Mouse (Mus musculus) heart, postnatal 0 days (tissue): ENCODE data around the gene Gm44790. TPM values are rescaled to one million over a fixed set of nuclear protein-coding genes. Genes with fewer than 3 reads are reported as not detected.

Source experiments
- ATAC-seq: fragments of 200-750 bp; cut with Nextera tagmentation; 2 replicates; pipeline ENCODE4 v1.8.0; 2017; ENCODE audit warnings: low read depth, moderate number of reproducible peaks, moderate library complexity; ENCODE audit not compliant: insufficient read depth
- DNase-seq: peaks from one replicate; pipeline ENCODE4 v3.0.0-alpha.2; 2016; ENCODE audit warnings: low spot score
- H3K27ac ChIP-seq: fragments of 300-500 bp; sonication (generic); 2 replicates; pipeline ENCODE4 v1.5.1; 2014; ENCODE audit warnings: low read depth, mild to moderate bottlenecking
- H3K27me3 ChIP-seq: fragments of 300-500 bp; sonication (generic); 2 replicates; pipeline ENCODE4 v1.6.1; 2014; ENCODE audit warnings: low read length, mixed read lengths; ENCODE audit not compliant: control insufficient read depth, insufficient read depth
- H3K36me3 ChIP-seq: fragments of 300-500 bp; sonication (generic); replicated peaks from 2 replicates; pipeline ENCODE4 v1.6.1; 2014; ENCODE audit warnings: low read length, mixed read lengths; ENCODE audit not compliant: control insufficient read depth, insufficient read depth
- H3K4me1 ChIP-seq: fragments of 300-500 bp; sonication (generic); 2 replicates; pipeline ENCODE4 v1.6.1; 2014; ENCODE audit warnings: antibody characterized with exemption; ENCODE audit not compliant: control insufficient read depth, insufficient read depth
- H3K4me2 ChIP-seq: fragments of 300-500 bp; sonication (generic); 2 replicates; pipeline ENCODE4 v1.6.1; 2014; ENCODE audit warnings: low read depth, mild to moderate bottlenecking, low read length, moderate library complexity
- H3K4me3 ChIP-seq: fragments of 300-500 bp; sonication (generic); 2 replicates; pipeline ENCODE4 v1.5.1; 2014; ENCODE audit warnings: low read depth, low read length
- H3K9ac ChIP-seq: fragments of 300-500 bp; sonication (generic); replicated peaks from 2 replicates; pipeline ENCODE4 v1.6.1; 2014; ENCODE audit warnings: low read depth, low read length, mixed read lengths
- H3K9me3 ChIP-seq: fragments of 300-500 bp; sonication (generic); replicated peaks from 2 replicates; pipeline ENCODE4 v1.6.1; 2016; ENCODE audit warnings: low read length; ENCODE audit not compliant: control insufficient read depth
- CTCF ChIP-seq: IDR thresholded peaks from 2 replicates; pipeline ENCODE4 v1.5.1; 2016; ENCODE audit warnings: antibody characterized with exemption, control low read depth, low read depth
- EP300 ChIP-seq: IDR thresholded peaks from 2 replicates; pipeline ENCODE4 v1.6.1; 2016; ENCODE audit warnings: antibody characterized with exemption, low read depth
- WGBS: fragments of 180-500 bp; shearing (Covaris S2); extraction: QIAGEN DNeasy Blood & Tissue Kit; methylation state at CpG from one replicate; pipeline ENCODE4 v1.1.7; 2014; 5-methylcytosine and 5-hydroxymethylcytosine counted together
- polyA plus RNA-seq: library from polyadenylated mRNA; unstranded; fragments of >200 nt; fragmentation: Nextera tagmentation; extraction: Ambion mirVana; gene quantifications from 2 replicates; pipeline ENCODE4 v1.2.1, GENCODE M21; 2015
- total RNA-seq: library from RNA; depleted of rRNA; stranded (reverse); fragments of >200 nt; gene quantifications from 2 replicates; pipeline ENCODE4 v1.2.3, GENCODE M21; 2014; ENCODE audit warnings: low replicate concordance

Gm44790 gene
- total and polyA plus RNA-seq, 2 experiments from 2014 or later, result not detected

- peaks cover 61% of the 10 kb centered on the region for H3K36me3 ChIP-seq
- no peak for ATAC-seq
- no peak for TF ChIP-seq CTCF
- no peak for TF ChIP-seq EP300
Measured at GRCm38 (mm10) chr6:86463079-86463478, 36.6 kb downstream of the Gm44790 start.

GRCm38 (mm10) chr6:86471317-86471716 is 44.9 kb downstream of the Gm44790 start:
- H3K36me3 ChIP-seq, result peaks cover 25% of the 10 kb centered on the region
- peak overlapping the region; percentile 57; the same call in 1 of the 2 replicates for H3K9ac ChIP-seq
- peak overlapping the region; percentile 63; the same call in 1 of the 2 replicates for H3K4me2 ChIP-seq
- H3K27ac ChIP-seq, result peak overlapping the region; percentile 93
- DNase-seq (no peak), ATAC-seq (no peak)
- TF ChIP-seq CTCF (no peak), EP300 (no peak)
- H3K4me1 ChIP-seq, result peaks cover 41% of the 10 kb centered on the region
- no peak overlapping the region for H3K4me3 ChIP-seq
- H3K27me3 ChIP-seq, result no peaks in the 10 kb centered on the region
- H3K9me3 ChIP-seq, result no peaks in the 10 kb centered on the region
- 85% methylated on average over 3 of the region's 3 CpGs for WGBS

More at GRCm38 (mm10) chr6:86463079-86463478, 36.6 kb downstream of the Gm44790 start:
- no peak overlapping the region for H3K4me3 ChIP-seq
- H3K9me3 ChIP-seq, result no peaks in the 10 kb centered on the region
- H3K4me1 ChIP-seq, result no peaks in the 10 kb centered on the region
- 84% methylated on average over 3 of the region's 3 CpGs for WGBS
- H3K27ac ChIP-seq, result no peak overlapping the region
- no peak overlapping the region for H3K9ac ChIP-seq
- no peak for DNase-seq
- H3K27me3 ChIP-seq, result no peaks in the 10 kb centered on the region
- H3K4me2 ChIP-seq, result no peak overlapping the region

GRCm38 (mm10) chr6:86471760-86472099 is 45.3 kb downstream of the Gm44790 start:
- Histone ChIP-seq H3K9me3 (no peaks in the 10 kb centered on the region), H3K27ac (peak overlapping the region; percentile 93), H3K36me3 (peaks cover 22% of the 10 kb centered on the region), H3K4me3 (peak overlapping the region; percentile 54), H3K9ac (peak overlapping the region; percentile 57), H3K27me3 (no peaks in the 10 kb centered on the region), H3K4me2 (peak overlapping the region; percentile 63), H3K4me1 (peaks cover 45% of the 10 kb centered on the region)
- TF ChIP-seq EP300, result no peak
- TF ChIP-seq CTCF, result no peak
- ATAC-seq, result peak; percentile 9
- peak; percentile 55 for DNase-seq
- 15% methylated on average over 9 of the region's 9 CpGs for WGBS

GRCm38 (mm10) chr6:86472100-86472955 is 45.9 kb downstream of the Gm44790 start:
- TF ChIP-seq CTCF (peak; percentile 99), EP300 (peak; percentile 90)
- DNase-seq (peak; percentile 98), ATAC-seq (peak; percentile 90)
- H3K4me3 ChIP-seq, result peak overlapping the region; percentile 54
- peak overlapping the region; percentile 63 for H3K4me2 ChIP-seq
- peaks cover 51% of the 10 kb centered on the region for H3K4me1 ChIP-seq
- no peaks in the 10 kb centered on the region for H3K9me3 ChIP-seq
- under 1% methylated on average over 56 of the region's 56 CpGs for WGBS
- no peaks in the 10 kb centered on the region for H3K27me3 ChIP-seq
- peaks cover 17% of the 10 kb centered on the region for H3K36me3 ChIP-seq
- peak overlapping the region; percentile 95 for H3K27ac ChIP-seq
- peak overlapping the region; percentile 66 for H3K9ac ChIP-seq

DNA sequence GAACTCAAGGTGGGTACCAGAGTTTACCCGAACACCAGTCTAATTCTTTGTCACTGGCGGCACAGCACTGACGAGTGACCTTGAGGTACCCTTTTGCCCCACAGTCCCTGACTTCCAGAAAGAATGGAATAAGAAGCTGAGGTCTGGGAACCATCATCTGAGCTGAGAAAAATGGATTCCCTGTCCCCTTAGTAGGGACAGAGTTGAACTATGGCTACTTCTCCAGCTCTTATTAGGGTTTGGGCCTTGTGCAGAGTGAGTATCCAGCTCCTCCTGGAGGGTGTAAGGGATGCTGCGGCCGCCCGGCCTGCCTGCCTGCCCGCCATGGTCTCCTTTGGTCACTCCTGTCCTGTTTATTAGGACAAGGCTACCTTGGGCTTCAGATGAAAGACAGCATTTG is 46.6 kb downstream of the Gm44790 start:
- Histone ChIP-seq H3K4me3 (peak overlapping the region; percentile 54; the same call in 1 of the 2 replicates), H3K27ac (peak overlapping the region; percentile 95), H3K9ac (peak overlapping the region; percentile 66; the same call in 1 of the 2 replicates), H3K4me1 (peaks cover 58% of the 10 kb centered on the region), H3K9me3 (no peaks in the 10 kb centered on the region), H3K4me2 (peak overlapping the region; percentile 63), H3K27me3 (no peaks in the 10 kb centered on the region), H3K36me3 (peaks cover 11% of the 10 kb centered on the region)
- DNase-seq, result no peak
- 62% methylated on average over 7 of the region's 7 CpGs for WGBS
- no peak for ATAC-seq
- no peak for TF ChIP-seq CTCF
- TF ChIP-seq EP300, result no peak
